Mouse (Mus musculus) layer of hippocampus, adult 2 months (tissue): ENCODE results near the gene Rpl6. TPM values are rescaled to one million over a fixed set of nuclear protein-coding genes. Genes with fewer than 3 reads are reported as not detected.
"Not testable (repeated sequence)": the region's sequence is repeated elsewhere in the genome, so short reads cannot be mapped to it uniquely, and the experiment has no call there.

ENCODE experiments used
- DNase-seq, 2 experiments: peaks; one replicate each; pipeline ENCODE4 v3.0.0; 2022; ENCODE audit warnings: low spot score in 2 of 2
- H3K27ac ChIP-seq: fragments of 200-600 bp; 2 replicates; pipeline ENCODE4 v1.8.1; 2022
- H3K4me3 ChIP-seq: fragments of 200-600 bp; 2 replicates; pipeline ENCODE4 v1.8.1; 2022; ENCODE audit warnings: mild to moderate bottlenecking
- CTCF ChIP-seq: fragments of 200-600 bp; conservative IDR thresholded peaks from 2 replicates; pipeline ENCODE4 v1.8.1; 2022; ENCODE audit warnings: antibody characterized with exemption, mild to moderate bottlenecking, moderate library complexity
- total RNA-seq, 2 experiments: library from RNA; stranded (reverse); gene quantifications; 2 replicates each; pipeline ENCODE4 v1.2.3; 2021

Rpl6 gene
- total RNA-seq, 2 experiments from 2014 or later: 472 to 483 TPM

GRCm38 (mm10) chr5:121219980-121220731 is 15.9 kb downstream of the Rpl6 start, which contains the start of gene Hectd4:
Gene Hectd4 (plus strand): TSS chr5:121220219.
- Histone ChIP-seq H3K27ac (peak within 1 kb of the TSS; percentile 96), H3K4me3 (peak within 1 kb of the TSS; percentile 89)
- TF ChIP-seq CTCF: no peak
- peak; percentile 94 to 96 for DNase-seq

- Histone ChIP-seq H3K4me3 (peak overlapping the region; percentile 89), H3K27ac (peak overlapping the region; percentile 96)
- DNase-seq: peak in 1 of 2 experiments; percentile 59
- TF ChIP-seq CTCF: no peak
Observed at GRCm38 (mm10) chr5:121220732-121221301, 16.5 kb downstream of the Rpl6 start.

- no peak for TF ChIP-seq CTCF
- no peak for DNase-seq
- Histone ChIP-seq H3K4me3 (peak overlapping the region; percentile 65), H3K27ac (peak overlapping the region; percentile 80)
Observed at GRCm38 (mm10) chr5:121221328-121221850, 17.1 kb downstream of the Rpl6 start.

GRCm38 (mm10) chr5:121224020-121224419 is 19.7 kb downstream of the Rpl6 start:
- H3K27ac ChIP-seq, DNase-seq, H3K4me3 ChIP-seq: not testable (repeated sequence)

GRCm38 (mm10) chr5:121224856-121225255 is 20.6 kb downstream of the Rpl6 start:
- no peak for DNase-seq
- no peak for TF ChIP-seq CTCF
- Histone ChIP-seq H3K4me3 (no peak overlapping the region), H3K27ac (no peak overlapping the region)

GRCm38 (mm10) chr5:121225854-121226253 is 21.6 kb downstream of the Rpl6 start:
- no peak for TF ChIP-seq CTCF

GRCm38 (mm10) chr5:121226406-121226805 is 22.1 kb downstream of the Rpl6 start:
- no peak for DNase-seq
- Histone ChIP-seq H3K4me3 (no peak overlapping the region), H3K27ac (no peak overlapping the region)
- TF ChIP-seq CTCF: no peak

More at GRCm38 (mm10) chr5:121225854-121226253, 21.6 kb downstream of the Rpl6 start:
- Histone ChIP-seq H3K27ac (no peak overlapping the region), H3K4me3 (no peak overlapping the region)
- no peak for DNase-seq

- peak; percentile 53; the same call in 1 of the 2 replicates for TF ChIP-seq CTCF
- no peak overlapping the region for H3K27ac ChIP-seq
- H3K4me3 ChIP-seq: no peak overlapping the region
- DNase-seq: no peak
Observed at GRCm38 (mm10) chr5:121226845-121227244, 22.6 kb downstream of the Rpl6 start.

GRCm38 (mm10) chr5:121227330-121227729 is 23.0 kb downstream of the Rpl6 start:
- DNase-seq, H3K27ac ChIP-seq, H3K4me3 ChIP-seq: not testable (repeated sequence)

- Histone ChIP-seq H3K27ac (no peak overlapping the region), H3K4me3 (no peak overlapping the region)
- DNase-seq: no peak
- no peak for TF ChIP-seq CTCF
Observed at GRCm38 (mm10) chr5:121229182-121229581, 24.9 kb downstream of the Rpl6 start.

- no peak overlapping the region for H3K27ac ChIP-seq
- no peak for TF ChIP-seq CTCF
- no peak overlapping the region for H3K4me3 ChIP-seq
- DNase-seq: no peak
Observed at GRCm38 (mm10) chr5:121230811-121231210, 26.5 kb downstream of the Rpl6 start.

GRCm38 (mm10) chr5:121232789-121233188 is 28.5 kb downstream of the Rpl6 start:
- Histone ChIP-seq H3K4me3 (no peak overlapping the region), H3K27ac (no peak overlapping the region)
- DNase-seq: no peak
- peak; percentile 50 for TF ChIP-seq CTCF

GRCm38 (mm10) chr5:121233726-121234125 is 29.4 kb downstream of the Rpl6 start:
- no peak overlapping the region for H3K4me3 ChIP-seq
- no peak overlapping the region for H3K27ac ChIP-seq
- TF ChIP-seq CTCF: no peak
- no peak for DNase-seq
